Mouse (Mus musculus): ENCODE measurements around the gene Slc8a1. TPM values are rescaled to one million over a fixed set of nuclear protein-coding genes. Genes with fewer than 3 reads are reported as not detected.

Gene Slc8a1
- total RNA-seq, 4 experiments from 2014 or later: 229 to 279 (median 254) TPM

GRCm38 (mm10) chr17:81576893-81577292 is 161.3 kb downstream of the Slc8a1 start:
- DNase-seq (ENCODE audit: low spot score in 2 of 2): no peak

- no peak for DNase-seq (ENCODE audit: low spot score in 2 of 2)
Measured at GRCm38 (mm10) chr17:81565634-81566372, 172.4 kb downstream of the Slc8a1 start.

DNA sequence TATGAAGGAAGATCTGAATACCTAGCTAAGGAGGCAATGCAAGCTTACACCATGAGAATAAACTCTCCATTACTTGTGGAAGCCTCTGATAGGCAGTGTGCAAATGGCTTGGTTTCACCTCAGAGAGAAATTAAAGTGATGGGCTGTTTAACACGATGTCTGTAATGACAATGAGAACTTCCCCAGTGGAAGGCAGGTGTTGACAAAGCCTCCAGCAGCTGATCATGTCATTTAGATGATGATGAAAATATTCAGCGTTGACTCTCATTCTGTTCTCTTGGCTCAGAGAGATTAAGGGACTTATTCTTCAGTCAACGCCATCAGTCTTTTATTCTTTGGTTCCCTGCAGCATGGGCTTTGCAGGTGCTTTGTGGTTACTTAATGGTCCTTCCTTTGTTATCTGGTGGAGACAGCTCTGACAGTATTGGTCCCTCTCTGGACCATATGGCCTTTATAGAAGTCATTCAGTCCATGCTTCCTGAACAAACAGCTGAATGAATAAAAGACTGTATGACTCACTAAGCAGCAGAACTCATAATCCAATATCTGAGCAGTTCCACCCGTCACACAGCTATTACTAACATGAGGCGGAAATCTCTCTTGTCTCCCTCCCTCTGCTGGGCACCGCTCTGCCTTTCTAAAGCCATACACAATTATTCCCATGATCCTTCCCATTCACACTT is 184.0 kb downstream of the Slc8a1 start:
- no peak for DNase-seq (ENCODE audit: low spot score in 2 of 2)

DNA sequence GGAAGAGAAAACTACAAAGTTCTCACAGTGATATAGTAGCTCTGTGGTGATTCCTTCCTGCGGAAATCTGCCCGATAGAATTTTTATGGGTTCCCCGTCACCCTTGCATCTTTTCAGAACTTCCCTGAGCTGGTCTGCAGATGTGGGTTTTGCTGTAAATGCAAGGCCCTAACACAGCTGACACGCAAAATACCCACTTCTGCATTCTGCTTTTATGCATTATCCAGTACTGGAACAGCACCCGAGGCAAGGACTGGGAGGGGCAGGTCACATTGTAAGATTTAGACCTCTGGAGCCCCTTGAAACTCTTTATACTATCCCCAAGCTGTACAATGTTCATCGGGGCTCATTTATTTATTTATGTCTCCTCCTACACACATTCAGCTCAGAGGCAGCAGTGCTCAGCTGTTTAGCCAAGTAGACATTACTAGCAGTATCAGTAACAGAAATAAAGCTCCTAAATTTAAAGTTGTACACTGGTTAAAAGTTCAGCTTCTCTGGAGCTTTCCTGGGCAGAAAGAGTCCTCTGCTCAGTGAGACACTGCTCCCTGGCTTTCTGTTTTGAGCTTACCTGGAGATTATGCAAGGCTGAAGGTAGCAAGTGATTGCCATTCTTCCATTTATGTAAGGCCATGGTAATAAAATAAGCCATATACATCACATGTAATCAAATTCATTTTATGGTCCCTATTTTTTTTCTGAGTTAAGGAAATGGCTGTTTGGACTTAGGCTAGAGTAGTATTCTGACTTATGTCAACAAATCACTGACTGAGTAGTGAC is 186.1 kb downstream of the Slc8a1 start:
- DNase-seq (ENCODE audit: low spot score in 2 of 2): no peak

DNA sequence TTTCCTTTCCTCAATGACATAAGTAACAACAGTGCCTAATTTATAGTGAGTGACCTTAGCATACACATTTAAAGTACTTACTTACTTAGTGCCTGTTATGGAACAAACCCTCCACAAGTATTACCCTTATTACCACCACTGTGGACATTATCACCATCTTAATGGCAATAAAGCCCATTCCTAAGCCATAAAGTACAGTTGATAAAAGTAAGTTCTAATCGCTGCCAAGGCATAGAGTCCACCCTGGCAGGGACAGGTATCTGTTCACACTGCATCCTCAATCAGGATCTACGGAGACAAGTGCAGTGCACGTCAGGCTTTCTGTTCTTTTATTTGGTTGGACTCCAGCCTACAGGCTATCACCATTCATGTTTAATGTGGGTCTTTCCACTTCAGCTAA is 187.3 kb downstream of the Slc8a1 start:
- DNase-seq (ENCODE audit: low spot score in 2 of 2): no peak

DNA sequence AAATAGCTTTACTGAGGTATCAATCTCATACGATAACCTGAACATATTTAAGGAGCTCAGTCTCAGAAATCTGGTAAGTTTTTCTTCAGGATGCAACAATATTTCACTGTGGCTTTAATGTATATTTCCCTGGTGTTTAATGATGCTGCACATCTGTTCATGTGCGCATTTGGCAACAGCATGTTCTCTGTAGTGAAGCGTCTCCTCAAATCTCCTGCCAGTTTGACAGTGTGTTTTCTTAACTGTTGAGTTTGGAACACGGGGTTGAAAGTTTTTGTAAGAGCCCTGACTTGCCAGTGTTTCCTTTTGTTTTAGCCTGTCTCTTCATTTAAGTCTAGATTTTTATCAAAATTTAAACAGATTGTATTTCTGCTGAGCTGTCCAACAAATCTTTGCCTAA is 190.2 kb downstream of the Slc8a1 start:
- DNase-seq (ENCODE audit: low spot score in 2 of 2): no peak

DNA sequence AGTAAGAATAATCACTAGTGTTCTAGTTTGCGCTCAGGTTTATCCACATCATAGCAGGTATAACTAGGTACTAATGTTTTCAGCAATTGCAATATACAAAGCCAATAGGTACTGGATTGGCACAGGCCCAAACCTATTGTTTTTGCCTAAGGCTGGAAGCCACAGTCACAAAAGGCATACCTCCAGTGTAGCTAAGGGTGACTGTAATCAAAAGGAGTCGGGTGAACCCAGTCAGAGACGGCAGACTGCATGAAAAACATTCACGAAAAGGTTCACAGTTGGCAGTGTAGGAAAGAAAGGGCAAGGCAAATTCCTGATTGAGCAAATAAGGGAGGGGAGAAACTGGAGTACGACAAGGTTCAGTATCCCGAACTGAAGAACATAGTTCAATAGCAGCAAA is 191.7 kb downstream of the Slc8a1 start:
- no peak for DNase-seq (ENCODE audit: low spot score in 2 of 2)

- DNase-seq (ENCODE audit: low spot score in 2 of 2): no peak
Measured at GRCm38 (mm10) chr17:81546012-81546411, 192.2 kb downstream of the Slc8a1 start.

DNA sequence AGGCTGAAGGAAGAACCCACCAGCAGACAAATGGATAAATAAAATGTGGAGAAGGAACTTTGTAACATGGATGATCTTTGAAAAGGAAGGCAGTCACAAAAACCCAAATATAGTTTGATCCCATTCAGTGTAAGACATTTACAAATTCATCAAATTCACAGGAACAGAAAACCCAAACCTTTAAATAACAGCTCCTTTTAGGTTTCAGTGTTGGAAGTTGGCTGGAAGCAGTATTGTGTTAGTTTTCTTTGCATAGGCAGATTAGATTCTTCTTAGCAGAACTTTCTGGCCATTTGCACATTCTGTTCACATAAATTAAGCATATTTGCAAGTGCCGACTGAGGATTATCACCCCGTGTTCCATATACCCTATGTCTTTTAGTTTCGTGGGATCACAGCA is 193.3 kb downstream of the Slc8a1 start:
- DNase-seq (ENCODE audit: low spot score in 2 of 2): no peak

DNA sequence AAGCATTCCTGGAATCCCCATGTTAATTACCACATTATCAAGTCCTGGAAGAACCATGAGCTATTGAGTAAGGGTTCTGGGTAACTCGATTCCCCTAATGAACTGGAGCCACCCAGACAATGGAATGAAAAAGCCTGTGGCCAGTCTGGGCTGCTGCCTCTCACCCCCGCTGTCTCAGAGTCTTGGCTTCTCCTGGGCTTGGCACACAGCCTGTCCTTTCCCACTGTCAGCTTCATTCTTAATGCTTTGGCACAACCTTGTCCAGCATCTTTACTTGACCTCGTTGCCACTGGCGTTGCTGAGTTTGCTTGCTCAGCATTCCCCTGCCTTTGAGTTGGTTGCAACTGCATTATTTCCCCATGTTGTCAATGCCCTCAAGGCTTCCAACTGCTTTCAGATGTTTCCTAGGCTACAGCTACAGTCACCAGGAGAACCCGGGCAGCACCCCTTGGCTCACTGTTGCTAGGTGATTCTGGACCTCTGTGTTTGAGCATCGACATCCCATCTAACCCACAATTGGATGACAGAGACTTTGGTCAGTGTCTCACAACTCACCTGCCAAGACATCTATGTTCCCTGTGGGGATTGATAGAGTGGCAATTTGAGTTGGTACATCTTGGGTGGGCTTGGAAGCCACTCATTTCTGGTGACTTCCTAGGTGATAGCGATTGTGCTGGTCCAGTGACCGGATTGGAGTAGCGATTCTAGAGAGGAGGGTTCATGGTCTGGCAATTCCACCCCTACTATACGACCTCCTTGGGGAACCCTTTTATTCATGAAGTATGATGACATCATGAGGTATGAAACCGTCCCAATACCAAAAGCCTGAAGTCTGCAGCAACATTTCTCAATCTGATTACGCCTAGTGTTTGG is 195.6 kb downstream of the Slc8a1 start:
- peak in 1 of 2 experiments; percentile 45 for DNase-seq (ENCODE audit: low spot score in 2 of 2)

- DNase-seq (ENCODE audit: low spot score in 2 of 2): no peak
Measured at GRCm38 (mm10) chr17:81538163-81539160, 199.7 kb downstream of the Slc8a1 start.

- no peak for DNase-seq (ENCODE audit: low spot score in 2 of 2)
Measured at GRCm38 (mm10) chr17:81536093-81536492, 202.1 kb downstream of the Slc8a1 start.

DNA sequence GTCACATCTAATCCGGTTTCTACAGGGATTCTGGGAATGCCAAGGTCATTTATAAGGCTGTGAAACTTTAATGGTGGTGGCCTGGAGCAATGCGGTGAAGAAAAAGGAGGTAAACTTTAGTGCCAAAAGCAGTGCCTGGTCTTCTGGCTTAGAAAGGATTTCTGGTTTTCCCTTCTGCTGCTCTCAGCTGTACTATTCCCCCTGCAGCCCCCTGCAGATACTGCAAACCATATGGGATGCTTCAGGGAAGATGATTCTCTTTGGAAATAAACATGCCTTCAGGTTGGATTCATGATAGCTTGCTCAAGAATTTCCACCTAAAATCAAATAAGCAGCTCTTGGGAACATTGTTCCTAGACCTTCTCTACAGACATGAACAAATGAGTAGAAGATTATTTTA is 208.3 kb downstream of the Slc8a1 start:
- DNase-seq (ENCODE audit: low spot score in 2 of 2): no peak

DNA sequence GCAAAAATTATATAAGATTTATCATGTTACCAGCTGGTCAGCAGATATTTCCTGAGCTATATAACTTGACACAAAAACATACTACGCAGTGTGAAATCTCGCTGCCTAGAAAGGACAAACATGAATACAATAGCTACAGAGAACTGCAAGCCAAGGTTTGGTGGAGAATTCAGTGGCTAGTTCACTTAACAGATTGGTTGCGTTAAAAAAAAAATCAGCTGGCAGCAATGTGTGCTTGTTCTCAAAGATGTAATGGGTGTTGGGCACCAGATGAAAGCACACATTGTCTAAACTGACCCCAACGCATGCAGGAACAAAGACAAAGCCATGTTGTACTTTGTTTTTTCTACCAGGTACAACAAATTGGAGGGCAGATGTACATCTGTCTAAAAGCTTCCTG is 209.2 kb downstream of the Slc8a1 start:
- DNase-seq (ENCODE audit: low spot score in 2 of 2): no peak

GRCm38 (mm10) chr17:81526463-81526862 is 211.7 kb downstream of the Slc8a1 start:
- DNase-seq (ENCODE audit: low spot score in 2 of 2): no peak

GRCm38 (mm10) chr17:81524826-81525225 is 213.4 kb downstream of the Slc8a1 start:
- DNase-seq (ENCODE audit: low spot score in 2 of 2): no peak

GRCm38 (mm10) chr17:81523943-81524342 is 214.2 kb downstream of the Slc8a1 start:
- no peak for DNase-seq (ENCODE audit: low spot score in 2 of 2)

DNA sequence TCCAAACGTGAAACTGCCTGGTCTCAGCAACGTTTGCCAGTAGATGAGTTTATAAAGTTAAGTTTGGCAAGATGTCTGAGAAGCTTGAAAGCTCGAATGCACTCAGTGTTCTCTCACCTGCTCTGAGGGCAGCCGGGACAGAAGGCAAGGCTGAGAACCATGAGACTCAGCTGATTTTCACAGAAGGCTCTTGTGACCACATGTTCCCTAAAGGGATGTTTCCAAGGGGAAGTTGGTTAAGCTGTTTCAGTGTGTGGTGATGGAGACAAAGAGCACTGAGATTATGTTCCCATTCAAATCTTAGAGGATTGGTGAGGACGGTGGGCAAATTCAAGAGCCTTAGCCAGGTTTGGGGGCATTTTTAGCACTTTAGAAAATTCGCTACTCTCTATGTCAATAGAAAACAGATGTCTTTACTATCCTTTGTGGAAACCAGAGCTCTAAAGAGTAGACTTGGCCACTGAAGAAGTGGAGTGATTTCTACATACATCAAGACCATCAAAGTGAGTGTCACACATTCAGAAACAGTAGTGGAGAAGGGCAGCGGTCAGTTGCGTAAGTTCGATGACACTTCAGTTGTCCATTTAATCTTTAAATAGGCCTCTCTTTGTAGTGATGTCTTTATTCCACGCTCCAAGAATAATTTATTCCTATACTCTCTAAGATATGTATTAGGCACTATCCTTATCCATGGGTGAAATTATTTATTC is 219.7 kb downstream of the Slc8a1 start:
- no peak for DNase-seq (ENCODE audit: low spot score in 2 of 2)

DNA sequence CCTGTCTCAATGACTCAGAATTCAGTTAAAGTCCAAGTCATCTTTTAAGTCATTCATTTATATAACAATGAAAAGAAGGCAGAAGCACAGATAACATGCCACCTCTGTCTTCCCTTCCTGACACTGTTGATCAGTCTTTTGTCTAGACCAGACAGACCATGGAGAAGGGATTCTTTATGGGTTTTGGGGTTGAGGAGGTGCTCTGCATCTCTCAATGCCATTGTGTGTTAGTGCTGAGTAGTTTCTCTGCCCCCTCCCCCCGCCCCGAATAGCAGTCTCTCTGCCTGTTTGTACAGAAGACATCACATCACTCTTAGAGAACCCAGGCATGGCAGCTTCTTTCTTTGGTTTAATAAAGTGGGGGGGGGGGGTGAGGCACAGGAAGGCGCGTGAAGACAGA is 222.0 kb downstream of the Slc8a1 start:
- no peak for DNase-seq (ENCODE audit: low spot score in 2 of 2)
